Mouse (Mus musculus) neutrophil, adult 5-6 weeks (primary cell): ENCODE measurements around the gene Prg2. TPM values are rescaled to one million over a fixed set of nuclear protein-coding genes. Genes with fewer than 3 reads are reported as not detected.
A peak's percentile ranks its signal among the peaks of the same experiment; 100 is the strongest.

Source experiments
- ATAC-seq: fragments of 151-379, 151-347 bp; 2 replicates; pipeline ENCODE4 v1.8.0; 2017; ENCODE audit warnings: mild to moderate bottlenecking, moderate TSS enrichment; ENCODE audit not compliant: insufficient number of reproducible peaks, poor library complexity, low FRiP score, severe bottlenecking; ENCODE audit errors: extremely low read depth
- total RNA-seq: library from RNA; stranded (forward); fragments of 200-1000 nt; gene quantifications from 2 replicates; pipeline ENCODE4 v1.2.3, GENCODE M21; 2017

Gene Prg2
- total RNA-seq, result 0.93 TPM in 1 of 2 replicates, not detected in the other

DNA sequence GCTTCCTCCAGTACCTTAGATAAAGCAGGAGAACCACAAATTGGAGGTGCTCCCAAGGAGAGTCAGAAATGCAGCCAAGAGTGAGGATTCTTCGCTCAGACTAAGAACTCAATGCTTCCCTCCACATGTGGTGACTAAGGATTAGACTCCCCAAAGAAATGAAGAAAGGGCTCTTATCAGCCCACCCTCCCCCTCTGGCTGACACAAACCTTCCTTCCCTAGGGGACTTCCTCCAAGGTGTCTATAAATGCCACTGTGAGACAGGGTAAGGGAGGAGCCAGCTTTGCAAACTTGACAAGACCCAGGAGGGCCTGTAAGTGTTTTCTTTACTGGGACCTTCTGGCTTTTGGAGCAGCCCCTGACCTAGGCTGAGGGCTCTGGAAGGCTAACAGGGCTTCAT, at the start of gene Prg2:
TSS of gene Prg2 (plus strand) at position 274 of the 400 bp plus-strand sequence.
- no peak for ATAC-seq

DNA sequence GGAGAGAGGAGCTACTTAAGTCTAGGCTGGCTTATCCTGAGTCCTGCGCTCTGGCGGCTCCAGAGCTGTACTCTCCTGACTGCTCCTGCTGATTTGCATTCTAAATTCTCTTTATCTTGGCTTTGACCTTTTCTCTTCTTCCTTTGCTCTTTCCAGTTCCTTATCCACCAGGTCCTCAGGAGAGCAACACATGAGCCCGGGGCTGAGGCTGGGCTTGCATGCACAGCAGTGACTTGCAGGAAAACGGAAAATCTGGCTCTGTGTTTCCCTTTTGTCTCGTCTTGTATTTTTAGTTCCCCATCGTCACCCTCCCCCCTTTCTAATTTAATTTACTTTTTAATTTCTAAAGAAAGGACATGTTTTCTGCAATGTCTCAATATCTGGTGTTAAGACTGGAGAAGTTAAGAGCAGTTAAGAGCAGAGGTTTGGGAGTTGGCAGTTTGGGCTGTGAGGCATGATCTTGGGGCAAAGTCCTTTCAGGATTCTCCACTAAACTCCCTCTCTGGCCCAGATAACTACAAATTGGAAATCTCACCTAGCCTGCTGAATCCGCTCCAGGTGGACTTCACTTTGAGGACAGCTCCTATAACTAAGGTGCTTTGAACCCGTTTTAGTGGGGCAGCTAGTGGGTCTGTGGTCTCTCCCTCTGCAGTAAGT, 46.1 kb upstream of the Prg2 start:
- ATAC-seq, result no peak

DNA sequence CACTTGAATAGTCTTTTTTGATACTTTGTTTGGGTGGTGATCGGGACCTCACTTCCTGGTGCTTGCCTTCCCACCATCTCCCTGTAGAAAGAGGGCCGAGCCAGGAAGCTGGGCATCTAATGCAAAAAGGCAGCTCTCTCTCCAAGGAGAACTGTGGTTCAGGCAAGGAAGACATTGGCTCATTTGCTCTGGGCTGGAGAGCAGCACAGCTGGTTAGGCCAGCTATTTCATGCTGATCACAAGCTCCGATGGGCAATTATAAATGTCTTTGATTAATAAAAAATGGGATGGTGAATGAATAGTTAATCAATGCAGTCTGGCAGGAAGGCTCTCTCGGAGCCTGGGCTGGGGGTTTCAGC, 45.6 kb upstream of the Prg2 start:
- ATAC-seq, result no peak

DNA sequence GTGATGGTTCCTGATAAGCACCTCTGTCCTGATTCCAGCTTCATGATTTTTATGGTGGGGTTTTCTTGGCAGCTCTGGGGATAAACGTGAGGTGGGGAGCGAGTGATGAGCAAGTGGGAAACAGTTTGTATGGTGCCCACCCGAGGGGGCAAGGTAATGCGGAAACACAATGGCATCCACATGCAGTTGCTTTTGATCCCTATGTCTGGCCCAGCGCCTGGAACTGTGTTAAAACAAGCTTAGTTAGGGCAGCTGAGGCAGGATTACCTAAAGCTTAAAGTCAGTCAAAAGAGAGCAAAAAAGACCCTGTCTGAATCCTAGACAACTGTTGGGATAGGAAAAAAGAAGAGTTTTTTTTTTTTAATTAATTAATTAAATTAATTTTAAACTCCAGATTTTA, 45.2 kb upstream of the Prg2 start:
- no peak for ATAC-seq

DNA sequence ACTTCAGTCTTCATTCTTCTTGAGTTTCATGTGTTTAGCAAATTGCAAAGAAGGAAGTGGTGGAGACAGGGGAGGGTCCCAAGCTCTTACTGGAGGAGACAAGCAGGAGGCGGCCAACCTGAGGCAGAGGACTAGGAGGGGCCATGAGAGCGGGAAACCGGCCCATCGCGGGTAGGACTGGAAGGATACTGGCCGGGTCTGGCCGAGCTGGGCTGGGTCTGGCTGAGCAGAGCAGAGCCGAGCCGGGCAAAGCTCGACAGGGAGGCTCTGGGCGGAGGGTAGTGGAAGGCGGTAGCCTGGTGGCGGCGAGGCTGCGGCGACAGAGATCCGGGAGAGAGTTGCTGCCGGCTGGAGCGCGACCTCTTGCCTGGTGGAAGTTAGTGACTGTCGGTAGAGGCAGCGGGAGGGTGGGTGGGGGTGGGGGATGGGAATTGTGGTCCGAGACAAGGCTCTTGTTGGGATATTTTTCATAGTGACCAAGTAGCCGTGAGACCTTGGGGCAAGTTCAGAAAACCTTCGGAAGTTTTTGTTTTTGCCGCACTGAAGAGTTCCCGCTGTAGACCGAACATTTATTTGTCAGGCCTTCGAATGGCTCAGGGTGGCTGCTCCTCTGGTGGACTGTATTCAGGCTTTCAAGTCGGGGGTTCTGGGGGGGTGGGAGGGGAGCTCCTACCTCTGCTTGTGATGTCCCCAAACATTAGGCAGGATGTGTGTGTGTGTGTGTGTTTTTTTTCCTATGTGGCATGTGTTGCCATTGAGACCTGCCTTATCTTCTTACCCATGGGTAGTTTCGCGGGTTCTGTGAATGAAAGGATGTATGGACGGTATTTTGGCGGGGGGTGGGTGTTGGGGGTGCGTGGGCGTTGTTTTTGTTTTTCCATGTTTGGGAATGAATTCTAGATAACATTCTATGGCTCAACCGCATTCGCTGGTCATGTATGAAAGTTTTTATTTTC, 43.5 kb upstream of the Prg2 start, which contains the start of gene Slc43a3:
TSS of gene Slc43a3 (plus strand) at position 106 of the 956 bp plus-strand sequence.
- ATAC-seq, result peak; percentile 57

DNA sequence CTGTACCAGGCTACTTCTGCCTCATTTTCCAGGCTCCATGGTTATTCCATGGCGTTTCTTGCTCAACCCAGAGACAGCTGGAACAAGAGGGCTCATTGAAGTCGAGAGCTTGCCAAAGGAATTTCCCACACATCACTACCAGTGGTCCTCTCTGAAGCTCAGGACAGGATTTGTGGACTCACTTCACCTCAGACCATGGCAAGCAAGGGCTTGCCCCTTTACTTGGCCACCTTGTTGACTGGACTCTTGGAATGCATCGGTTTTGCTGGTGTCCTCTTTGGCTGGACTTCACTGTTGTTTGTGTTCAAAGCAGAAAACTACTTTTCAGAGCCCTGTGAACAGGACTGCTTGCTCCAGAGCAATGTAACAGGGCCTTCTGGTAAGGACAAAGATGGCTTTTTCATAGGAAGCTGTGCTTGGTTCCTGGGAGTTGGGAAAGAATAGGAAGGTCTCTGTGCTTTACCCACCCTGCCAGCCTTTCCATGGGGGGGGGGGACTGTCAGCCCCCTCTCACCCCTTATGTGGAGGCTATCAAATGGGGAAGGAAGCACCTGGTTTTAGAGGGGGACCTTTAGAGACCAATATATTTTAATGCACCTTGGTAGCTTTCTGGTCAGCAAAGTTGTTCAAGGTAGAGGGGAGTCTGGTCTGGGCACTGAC, 42.6 kb upstream of the Prg2 start:
- no peak for ATAC-seq

DNA sequence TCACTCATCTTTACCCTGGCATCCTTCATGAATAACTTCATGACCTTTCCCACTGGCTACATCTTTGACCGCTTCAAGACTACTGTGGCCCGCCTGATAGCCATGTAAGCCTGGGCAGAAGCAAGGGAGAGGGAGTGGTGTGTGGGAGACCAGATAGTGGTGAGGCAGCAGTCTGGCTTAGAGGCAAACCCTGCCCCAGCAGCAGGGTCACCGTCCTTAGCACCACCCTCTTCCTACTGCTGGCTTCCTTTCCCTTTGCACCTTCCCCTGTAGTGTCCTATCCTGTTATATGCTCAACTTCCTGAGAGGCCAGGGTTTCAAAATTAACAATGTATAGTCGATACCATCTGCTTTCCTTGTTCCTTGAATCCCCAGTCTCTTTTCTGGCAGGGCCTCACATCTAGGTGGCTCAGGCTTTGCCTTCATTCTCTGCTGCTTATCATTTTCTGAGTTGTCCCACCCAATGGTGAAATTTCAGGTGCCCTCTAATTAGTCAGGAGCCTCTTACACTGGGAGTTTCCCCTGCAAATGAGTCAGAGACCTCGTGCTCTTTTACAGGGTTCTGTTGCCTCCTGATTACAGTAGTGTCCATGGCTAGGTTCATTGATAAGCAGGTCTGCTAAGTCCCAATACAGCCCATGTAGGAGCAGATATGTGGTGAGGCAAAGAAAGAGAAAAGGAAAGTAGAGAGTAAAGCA, 41.9 kb upstream of the Prg2 start:
- peak; percentile 20; the same call in 1 of the 2 replicates for ATAC-seq

DNA sequence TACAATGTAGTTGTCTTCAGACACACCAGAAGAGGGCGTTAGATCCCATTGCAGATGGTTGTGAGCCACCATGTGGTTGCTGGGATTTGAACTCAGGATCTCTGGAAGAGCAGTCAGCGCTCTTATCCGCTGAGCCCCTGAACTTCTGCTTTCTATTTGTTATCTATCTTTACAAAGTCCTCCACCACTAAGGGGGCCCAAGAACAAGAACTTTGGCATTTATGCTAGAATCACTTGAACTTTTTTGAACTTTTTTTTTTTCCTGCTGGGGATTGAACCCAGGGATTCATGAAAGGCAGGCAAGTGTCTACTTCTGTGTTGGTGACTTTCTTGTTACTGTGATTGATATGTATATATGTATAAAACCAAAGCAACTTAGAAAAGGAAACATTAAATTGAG, 41.0 kb upstream of the Prg2 start:
- ATAC-seq, result no peak

DNA sequence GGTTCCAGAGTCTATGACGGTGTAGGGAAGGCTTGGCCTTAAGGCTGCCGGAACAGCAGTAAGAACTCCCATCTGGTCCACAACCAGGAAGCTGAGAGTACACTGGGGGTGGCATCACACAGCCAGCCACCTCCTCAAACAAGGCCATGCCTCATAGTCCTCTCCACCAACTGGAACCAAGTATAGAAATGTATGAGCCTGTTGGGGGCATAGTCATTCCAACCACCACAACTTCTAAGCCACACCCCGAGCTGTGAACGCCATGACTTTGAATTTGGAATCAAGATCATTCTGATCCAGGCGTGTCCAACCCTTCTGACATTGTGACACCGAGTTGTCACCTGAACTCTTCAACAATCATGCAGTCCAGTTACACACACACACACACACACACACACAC, 40.5 kb upstream of the Prg2 start:
- no peak for ATAC-seq

DNA sequence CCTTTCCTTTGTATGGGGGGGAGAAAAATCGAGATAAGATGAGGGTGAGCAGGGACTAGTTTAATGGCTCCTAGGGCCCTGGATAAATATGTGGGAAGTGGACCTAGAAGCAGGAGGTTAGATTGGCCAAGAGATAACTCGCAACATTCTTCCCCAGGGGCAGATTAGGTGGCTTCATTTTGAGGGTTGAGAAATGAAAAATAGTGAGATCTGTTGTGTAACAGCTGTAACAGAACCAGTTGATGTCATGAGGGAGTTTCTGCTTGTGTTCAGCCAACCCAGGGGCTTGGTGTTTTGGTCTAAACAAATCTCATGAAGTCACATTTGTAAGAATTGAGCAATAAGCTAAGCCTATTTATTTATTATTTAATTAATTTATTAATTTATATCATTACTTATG, 38.9 kb upstream of the Prg2 start:
- ATAC-seq, result no peak

DNA sequence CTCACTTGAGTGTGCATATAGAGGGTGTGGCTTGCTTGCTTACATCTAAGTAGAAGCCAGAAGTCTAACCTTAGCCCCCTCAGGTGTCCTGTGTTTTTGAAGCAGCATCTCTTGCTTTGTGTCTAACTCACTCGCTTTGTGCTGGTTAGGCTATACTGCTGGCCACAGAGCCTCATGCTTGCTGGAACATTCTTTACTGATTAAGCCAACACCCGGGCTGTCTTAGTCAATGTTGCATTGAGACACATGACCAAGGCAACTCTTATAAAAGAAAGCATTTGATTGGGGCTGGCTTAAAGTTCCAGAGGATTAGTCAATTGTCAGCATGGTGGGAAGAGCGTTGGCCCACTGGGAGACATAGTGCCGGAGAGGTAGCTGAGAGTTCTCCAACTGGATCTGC, 38.5 kb upstream of the Prg2 start:
- ATAC-seq, result no peak

DNA sequence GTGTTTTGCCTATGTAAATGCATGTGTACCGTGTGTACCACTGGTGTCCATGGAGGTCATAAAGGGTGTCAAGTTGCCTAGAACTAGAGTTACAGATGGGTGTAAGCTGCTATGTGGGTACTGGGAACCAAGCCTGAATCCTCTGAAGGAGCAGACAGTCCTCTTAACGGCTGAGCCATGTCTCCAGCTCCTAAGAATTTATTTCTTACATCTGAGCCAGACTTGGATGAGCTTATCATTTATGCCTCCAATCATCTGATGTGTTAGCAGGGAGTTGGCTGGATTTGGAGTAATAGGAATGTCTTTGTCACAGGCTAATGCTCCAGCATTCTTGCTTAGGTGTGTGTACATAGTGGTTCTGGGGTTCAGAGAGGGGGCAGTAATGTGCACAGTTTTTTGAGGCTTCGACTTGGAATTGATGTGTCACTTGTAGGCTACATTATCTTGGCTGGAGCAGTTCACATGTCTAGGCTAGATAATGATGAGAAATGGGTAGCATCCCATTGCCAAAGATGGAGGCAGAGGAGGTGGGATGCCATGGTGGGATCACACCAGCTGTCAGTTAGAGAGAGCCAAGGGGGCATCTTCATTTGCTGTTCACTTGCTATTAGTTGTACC, 33.0 kb upstream of the Prg2 start:
- no peak for ATAC-seq

DNA sequence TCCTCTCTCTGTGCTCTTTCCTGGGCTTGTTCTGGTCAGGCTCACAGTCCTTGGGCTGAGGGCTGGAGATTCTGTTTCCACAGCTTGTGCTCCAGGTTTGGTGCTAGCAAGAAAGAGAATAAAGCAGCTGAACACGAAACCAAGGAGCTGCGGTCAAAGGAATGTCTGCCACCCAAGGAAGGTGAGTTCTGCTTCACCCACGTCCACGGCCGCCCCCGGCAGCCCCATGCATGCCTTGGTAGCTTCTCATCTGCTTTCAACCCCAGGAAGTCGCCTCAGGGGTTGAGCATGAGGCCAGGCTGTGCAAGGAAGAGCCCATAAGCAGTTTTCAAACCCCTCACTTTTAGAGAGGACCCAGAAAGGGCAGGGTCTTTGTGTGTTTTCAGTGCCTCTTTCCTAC, 32.0 kb upstream of the Prg2 start:
- ATAC-seq, result no peak

DNA sequence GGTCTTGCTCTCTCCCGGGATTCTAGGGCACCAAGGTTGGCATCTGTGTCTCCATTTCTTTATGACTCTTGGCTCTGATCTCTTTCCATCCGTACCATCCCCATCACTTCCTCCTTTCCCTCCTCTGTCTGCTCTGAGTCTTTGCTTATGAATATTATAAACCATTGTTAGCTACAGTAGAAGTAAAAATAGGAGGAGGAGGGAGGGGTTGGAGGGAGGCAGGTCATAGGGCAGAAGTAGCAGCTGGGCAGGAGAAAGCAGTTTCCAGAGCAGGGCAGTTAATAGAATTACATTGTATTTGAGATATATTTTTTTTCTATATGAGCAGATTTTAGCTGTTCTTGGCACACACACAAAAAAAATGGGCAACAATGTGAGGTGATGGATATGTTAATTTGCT, 31.5 kb upstream of the Prg2 start:
- ATAC-seq, result no peak

DNA sequence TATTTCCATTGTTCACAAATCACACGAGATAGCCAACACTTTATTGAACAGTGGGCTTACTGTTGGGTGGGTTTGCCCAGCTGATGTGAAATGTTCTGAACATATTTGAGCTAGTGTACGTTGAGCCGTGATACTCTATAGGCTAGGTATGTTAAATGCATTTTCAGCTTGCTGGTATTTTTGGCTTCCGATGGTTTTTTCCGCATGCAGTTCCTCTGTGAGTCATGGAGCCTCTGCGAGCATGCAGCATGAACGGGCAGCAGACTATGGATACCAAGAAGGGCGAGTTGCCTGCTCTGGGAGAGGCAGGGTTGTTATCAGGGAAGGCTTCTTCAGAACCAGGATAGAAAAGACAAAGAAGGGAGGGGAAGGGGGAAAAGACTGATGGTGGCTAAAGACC, 29.2 kb upstream of the Prg2 start:
- ATAC-seq, result no peak

DNA sequence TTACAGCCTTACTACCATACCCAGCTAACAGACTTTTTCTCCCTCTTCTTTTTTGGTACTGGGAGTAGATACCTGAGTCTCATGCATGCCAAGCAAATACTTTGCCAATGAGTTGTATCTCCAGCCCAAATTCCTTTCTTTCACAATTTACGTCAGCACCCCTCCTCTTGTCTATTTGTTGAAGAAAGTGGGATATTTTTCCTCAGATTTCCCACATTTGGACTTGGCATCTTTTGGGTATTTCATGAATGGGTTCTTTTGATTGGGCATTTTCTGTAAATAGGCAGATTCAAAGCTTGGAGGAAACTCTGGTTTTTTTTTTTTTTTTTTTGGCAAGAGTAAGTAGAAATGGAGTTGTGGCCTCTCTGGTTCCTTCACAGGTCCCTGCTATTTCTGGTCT, 28.0 kb upstream of the Prg2 start:
- no peak for ATAC-seq

DNA sequence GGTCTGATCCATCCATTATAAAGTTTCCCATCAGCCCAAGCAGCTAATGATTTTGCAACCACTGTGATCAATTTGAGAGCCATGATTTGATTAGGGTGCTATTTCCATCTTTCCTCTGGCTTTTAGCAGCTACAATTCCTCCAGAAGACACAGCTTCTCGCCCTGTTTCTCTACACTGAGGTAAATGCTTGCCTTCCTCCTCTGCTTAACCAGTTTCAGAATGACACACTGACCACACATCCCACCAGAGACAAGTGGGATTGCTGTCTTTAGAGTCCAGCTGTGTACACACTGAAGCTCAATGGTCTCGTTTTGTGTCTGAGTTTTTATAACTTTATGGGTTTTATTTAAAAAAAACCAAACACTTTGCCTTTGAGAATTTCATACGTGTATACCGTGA, 27.6 kb upstream of the Prg2 start:
- ATAC-seq, result no peak

DNA sequence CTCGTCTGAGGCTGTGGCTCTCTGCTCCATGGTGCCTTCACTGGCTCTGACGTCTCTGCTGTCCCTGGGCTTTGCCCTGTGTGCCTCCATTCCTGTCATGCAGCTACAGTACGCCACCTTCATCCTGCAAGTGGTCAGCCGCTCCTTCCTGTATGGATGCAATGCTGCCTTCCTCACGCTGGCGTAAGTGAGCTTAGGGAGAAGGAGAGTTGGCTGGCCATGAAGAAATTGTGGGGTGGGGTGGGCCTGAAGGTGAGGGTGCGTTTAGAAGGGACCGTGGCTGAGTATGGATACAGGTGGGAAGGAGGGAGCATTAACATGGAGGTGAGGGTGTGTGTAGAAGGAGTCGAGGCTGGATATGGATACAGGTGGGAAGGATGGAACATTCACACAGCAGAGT, 24.8 kb upstream of the Prg2 start:
- no peak for ATAC-seq

DNA sequence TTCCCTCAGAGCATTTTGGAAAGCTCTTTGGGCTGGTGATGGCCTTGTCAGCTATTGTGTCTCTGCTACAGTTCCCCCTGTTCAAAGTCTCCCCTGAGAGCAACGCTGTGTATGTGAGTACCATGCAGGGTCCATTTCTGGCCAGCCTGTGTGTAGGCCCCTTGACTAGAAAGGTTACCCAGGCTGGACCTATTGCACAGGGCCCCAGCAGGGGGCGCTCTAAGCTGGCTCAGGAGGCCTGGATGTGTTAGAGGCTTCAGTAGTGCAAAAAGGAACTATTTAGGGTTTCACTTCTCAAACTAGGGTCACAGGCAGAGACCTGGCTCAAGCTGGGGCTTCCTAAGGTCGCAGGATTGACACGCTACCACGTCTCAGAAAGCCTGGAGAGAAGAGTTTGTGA, 24.0 kb upstream of the Prg2 start:
- peak; percentile 93 for ATAC-seq
